Mouse (Mus musculus): ENCODE data around the gene Morc4.

The Morc4 gene

DNA sequence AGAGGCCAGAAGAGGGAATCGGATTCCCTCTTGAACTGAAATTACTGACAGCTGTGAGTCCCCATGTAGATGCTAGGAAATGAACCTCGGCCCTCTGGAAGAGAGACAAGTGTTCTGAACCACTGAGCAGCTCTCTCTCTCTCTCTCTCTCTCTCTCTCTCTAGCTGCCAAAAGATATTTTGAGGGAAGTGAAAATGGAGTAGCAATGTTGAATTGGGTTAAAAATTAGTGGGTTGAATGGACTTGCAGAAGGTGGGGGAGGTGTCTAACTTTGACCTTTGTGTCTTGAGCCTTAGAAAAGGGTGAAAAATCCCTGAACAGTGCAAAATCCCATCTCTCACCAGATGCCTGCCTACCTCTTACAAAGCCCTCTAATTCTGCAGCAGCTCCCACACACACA is 64.1 kb downstream of the Morc4 start:
- no peak for DNase-seq (ENCODE audit: low read depth in 1 of 2, low spot score in 2 of 2)

DNA sequence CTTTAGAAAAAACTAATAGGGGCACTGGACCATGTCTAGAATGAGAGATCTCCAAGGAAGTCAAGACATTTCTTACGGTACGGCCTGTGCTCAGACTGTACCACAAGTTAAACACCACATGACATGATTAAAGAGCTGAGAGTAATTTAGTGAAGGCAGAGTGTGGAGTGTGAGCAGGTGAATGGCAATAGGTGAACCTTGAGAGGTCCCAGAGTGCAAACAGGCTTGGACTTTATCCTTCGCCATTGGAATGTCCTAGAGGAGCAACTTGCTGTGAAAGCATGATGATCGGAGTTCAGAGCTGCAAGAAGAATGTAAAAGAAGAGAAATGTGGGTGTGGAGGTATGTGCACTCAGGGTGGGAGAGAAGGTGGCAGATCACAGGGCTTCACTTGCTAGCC is 65.6 kb downstream of the Morc4 start:
- no peak for DNase-seq (ENCODE audit: low read depth in 1 of 2, low spot score in 2 of 2)

- no peak for DNase-seq (ENCODE audit: low read depth in 1 of 2, low spot score in 2 of 2)
Measured at GRCm38 (mm10) chrX:139803028-139803427, 68.4 kb downstream of the Morc4 start.

DNA sequence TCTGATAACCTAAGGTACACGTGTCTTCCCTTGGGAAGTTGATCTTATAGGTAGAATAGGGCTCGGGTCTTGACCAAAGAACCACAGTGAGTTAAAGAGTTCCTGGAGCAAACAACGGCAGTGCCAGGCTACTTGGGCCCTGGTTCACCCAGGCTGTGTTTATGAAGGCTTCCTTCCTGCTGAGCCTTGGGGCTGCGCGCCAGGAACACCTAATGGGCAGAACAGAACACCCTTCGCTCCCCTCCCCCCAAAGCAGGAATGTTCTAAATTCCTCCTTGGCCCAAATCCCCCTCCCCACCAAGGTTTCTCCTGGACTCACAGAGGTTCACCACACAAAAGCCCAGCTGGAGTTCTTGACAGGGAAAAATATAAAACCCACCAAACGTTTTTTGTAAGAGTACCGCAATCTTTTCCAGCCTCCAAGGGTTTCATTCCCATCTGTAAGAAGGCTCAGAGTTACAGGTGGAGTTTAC is 71.0 kb downstream of the Morc4 start, which contains the start of gene Cldn2:
TSS of gene Cldn2 (plus strand) at position 423 of the 473 bp plus-strand sequence.
- no peak for DNase-seq (ENCODE audit: low read depth in 1 of 2, low spot score in 2 of 2)

- no peak for DNase-seq (ENCODE audit: low read depth in 1 of 2, low spot score in 2 of 2)
Measured at GRCm38 (mm10) chrX:139799953-139800352, 71.5 kb downstream of the Morc4 start.

DNA sequence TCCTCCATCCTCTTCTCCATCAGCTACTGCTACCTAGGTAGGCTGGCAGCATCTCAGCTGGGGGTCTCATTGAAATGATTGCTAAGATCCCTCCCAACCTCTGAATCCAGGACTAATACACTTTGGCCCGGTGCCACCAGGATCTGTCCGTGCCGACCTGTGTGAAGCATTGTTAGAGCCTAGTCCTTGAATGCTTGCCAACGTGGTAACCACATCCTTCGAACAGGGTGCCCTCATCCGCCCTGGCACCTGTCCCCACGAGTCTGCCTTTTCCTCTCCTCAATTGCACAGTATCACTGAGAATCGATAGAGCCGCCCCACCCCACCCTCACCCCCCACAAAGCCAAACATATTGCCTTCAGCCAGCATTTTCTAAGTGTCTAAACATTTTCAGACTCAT is 73.6 kb downstream of the Morc4 start:
- no peak for DNase-seq (ENCODE audit: low read depth in 1 of 2, low spot score in 2 of 2)

GRCm38 (mm10) chrX:139796037-139796436 is 75.4 kb downstream of the Morc4 start:
- no peak for DNase-seq (ENCODE audit: low read depth in 1 of 2, low spot score in 2 of 2)

DNA sequence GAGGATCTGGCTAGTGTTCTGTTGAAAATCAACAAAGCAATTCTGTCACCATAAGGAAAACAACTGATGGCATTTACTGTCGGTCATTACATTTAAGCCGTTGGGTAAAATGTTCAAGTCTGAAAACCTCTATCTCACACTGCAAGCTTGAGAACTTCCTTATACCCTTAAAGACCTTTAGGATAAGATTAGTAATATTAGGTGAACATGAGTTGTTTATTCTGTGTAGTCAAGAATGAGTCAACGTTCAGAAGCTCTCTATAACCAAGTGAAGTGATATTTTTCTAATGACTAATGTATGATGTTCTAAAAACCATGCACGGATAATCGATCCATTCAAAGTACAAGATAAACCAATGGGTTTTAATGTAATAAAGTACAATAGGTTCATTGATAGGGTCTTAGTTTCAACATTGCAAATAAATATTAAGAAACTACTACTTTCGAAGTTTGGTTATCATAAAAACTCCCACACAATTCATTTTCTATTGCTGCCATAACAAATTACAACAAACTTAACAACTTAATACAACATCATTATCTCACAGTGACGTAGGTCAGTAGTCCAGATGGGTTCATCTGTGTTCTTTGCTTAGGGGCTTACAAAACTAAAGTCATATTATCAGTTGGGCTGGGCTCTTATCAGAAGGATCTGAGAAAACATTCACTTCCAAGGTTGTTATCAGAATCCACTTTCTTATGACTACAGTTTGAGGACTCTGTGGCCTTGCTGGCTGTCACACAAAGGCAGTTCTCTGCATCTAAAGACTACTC is 77.2 kb downstream of the Morc4 start:
- DNase-seq (ENCODE audit: low read depth in 1 of 2, low spot score in 2 of 2): no peak

GRCm38 (mm10) chrX:139785764-139786163 is 85.7 kb downstream of the Morc4 start:
- no peak for DNase-seq (ENCODE audit: low read depth in 1 of 2, low spot score in 2 of 2)

- no peak for DNase-seq (ENCODE audit: low read depth in 1 of 2, low spot score in 2 of 2)
Measured at GRCm38 (mm10) chrX:139783045-139783422, 88.4 kb downstream of the Morc4 start.

DNA sequence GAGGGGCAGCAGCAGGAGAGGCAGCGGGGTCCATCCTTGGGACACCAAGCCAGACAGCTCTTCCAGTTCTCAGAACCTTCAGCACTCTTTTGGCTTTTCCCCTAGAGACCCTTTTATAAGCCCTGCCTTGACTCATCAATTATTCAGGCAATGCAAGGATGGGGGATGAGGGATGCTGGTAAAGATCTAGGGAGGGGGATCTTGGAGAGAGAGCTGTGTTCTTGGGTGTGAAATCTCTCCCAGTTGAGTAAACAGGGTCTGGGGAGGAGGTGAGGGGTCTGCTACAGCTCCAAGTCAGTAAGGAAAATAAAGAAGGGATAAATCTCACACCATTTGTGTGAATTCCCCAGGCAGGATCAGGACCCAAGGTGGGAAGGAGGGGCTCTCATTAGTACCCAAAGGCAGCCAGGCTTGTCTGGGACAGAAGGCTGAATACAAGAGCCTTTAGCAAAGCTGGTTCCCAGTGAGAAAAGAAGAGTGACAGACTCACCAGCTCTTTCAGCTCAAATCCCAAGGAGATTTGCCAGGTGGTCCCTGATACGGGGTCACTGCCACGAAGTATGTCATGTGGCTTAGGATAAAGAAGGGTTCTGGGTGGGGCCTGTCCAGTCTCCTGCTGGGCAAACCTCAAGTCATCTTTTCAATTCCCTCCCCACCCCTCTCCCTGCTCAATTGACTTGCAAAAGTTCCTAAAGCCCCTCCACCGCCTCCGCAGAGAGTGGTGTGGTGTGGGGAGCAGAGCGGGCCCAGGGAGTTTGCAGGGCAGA is 89.0 kb downstream of the Morc4 start, which contains the start of gene Ripply1:
TSS of gene Ripply1 (minus strand) at position 76 of the 767 bp plus-strand sequence.
- DNase-seq (ENCODE audit: low read depth in 1 of 2, low spot score in 2 of 2): no peak

DNA sequence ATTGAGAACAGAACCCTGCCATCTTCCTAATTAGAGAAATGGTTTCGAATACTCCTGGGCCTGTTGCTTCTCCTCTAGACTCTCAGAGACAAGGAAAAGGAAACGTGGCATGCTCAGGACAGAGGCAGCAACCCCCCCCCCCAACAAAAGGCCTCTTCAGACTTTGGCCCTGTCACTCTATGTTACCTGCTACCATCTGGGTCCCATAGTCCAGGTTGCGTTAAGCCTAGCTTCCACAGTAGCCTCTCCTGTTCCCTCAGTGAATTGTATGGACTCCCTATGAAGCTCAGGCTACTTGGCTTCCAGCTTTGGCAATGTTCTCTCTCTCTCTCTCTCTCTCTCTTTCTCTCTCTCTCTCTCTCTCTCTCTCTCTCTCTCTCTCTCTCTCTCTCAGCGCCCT is 89.9 kb downstream of the Morc4 start:
- DNase-seq (ENCODE audit: low read depth in 1 of 2, low spot score in 2 of 2): no peak

DNA sequence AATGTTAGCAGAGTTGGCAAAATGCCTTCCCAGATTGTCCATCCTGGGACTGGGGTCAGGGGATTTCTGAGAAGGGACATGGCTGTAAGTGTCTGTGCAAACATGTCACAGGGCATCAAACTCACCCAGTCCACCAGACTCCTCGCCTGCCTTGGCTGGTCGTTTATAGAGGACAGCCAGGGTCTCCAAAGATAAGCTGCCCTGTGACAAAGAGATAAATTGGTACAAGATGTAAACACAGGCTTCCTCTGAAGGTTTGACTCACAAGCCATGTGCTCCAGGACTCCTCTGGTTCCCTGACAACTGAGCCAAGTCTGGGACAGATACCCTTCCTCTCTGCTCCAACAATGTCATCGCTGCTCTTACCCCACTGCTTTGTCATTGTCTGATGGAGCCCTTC is 90.5 kb downstream of the Morc4 start:
- DNase-seq (ENCODE audit: low read depth in 1 of 2, low spot score in 2 of 2): no peak

GRCm38 (mm10) chrX:139779401-139779800 is 92.1 kb downstream of the Morc4 start:
- no peak for DNase-seq (ENCODE audit: low read depth in 1 of 2, low spot score in 2 of 2)

DNA sequence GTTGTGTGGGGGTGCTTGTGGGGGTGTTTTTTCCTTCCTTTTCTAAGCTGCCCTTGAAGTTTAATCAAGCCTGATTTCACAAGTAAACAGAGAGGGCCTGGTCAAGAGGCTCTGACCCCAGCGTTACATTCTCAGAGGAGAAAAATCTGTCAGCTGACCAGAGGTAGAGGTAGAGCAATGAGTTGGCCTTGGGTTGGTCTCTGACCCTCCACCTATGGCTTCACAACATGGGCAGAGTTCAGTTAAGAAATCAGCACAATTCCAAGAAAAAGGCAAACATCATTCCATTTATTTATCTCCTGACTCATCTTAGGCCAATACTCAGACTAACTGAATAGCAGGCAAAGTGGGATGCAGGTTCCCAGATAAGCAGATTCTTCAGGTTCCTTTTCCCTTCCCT is 92.6 kb downstream of the Morc4 start:
- DNase-seq (ENCODE audit: low read depth in 1 of 2, low spot score in 2 of 2): no peak

DNA sequence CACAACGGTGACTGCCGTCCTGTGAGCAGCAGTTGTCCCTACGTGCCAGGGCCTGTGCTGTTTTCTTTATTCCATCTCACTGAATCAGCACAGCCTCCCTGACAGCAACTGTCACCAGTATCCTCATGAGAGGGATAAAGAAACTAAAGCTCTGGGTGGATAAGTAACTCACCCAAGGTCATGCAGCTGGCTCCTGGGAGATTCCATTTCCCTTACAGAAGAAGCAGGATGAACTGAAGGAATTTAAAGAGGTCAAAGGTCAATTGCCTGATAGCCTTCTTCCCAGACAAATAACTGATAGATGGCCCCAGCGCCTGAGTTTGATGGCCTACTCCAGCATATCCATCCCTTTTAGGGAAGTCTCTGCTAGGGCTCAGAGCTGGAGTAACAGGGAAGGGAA is 94.1 kb downstream of the Morc4 start:
- DNase-seq (ENCODE audit: low read depth in 1 of 2, low spot score in 2 of 2): no peak

GRCm38 (mm10) chrX:139775084-139775612 is 96.3 kb downstream of the Morc4 start:
- no peak for DNase-seq (ENCODE audit: low read depth in 1 of 2, low spot score in 2 of 2)

- no peak for DNase-seq (ENCODE audit: low read depth in 1 of 2, low spot score in 2 of 2)
Measured at GRCm38 (mm10) chrX:139774309-139775083, 97.0 kb downstream of the Morc4 start.

Measured in monocyte, adult 2 months (primary cell).